Mouse (Mus musculus) cortical plate, adult 2 months (tissue): Measurements from ENCODE around the gene Olfr1564.
"Not testable (repeated sequence)": the region's sequence is repeated elsewhere in the genome, so short reads cannot be mapped to it uniquely, and the experiment has no call there.

Experiments used
- CTCF ChIP-seq: fragments of 200-500 bp; IDR thresholded peaks from 2 replicates; pipeline ENCODE4 v1.5.1; 2011; ENCODE audit warnings: mild to moderate bottlenecking, control low read depth, low read length; ENCODE audit not compliant: insufficient read depth; ENCODE audit errors: extremely low read depth
- POLR2A ChIP-seq: fragments of 200-500 bp; IDR thresholded peaks from 2 replicates; pipeline ENCODE4 v1.6.1; 2011; ENCODE audit warnings: mild to moderate bottlenecking, low read length, control low read depth; ENCODE audit not compliant: insufficient read depth; ENCODE audit errors: extremely low read depth

DNA sequence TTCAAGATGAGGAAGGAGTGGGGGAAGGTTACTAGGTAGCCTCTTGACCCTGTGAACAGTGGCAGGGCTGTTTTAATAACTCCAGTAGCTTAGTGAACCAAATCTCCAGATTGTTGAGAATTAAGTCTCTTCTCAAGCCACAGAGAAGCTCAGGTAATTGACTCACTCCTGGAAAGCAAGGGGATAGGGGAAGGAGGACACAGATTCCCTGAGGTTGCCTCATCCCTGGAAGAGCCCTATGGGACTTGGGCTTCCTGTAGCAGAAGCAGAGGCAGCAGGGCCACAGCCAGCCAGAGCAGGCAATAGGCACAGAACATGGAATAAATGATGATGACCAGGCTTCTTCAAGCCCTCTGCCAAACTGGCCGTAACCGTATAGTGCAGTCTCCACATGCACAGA, 30.5 kb downstream of the Olfr1564 start, which contains the start of gene Olfr239:
- not testable (repeated sequence) for TF ChIP-seq POLR2A, CTCF
